ENCODE assay signal across 28 mouse cellular contexts in the genomic region with DNA sequence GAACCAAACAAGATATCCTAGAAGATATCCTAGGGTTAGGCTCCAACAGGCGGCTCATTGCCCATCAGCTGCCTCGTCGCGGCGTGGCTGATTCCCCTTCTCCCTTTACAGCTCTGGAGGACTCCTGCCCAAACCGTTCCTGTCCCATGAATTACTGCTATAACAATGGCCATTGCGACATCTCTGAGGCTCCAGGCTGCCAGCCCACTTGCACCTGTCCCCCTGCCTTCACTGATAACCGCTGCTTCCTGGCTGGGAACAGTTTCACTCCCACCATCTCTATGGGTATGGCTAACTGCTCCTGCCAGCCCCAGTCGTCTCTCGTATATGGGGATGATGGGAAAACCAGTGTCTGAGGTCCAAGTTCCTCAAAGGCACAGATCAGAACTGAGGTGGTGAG. TPM values are rescaled to one million over a fixed set of nuclear protein-coding genes. Genes with fewer than 3 reads are reported as not detected.
"Had no signal": no experiment of that assay in that cellular context is flagged by ENCODE, and none has a peak within 500 bp of the region (broad histone marks: within the 10 kb centered on the region; RNA-seq: fewer than 3 reads in every experiment).

No protein-coding gene starts in this region.

- H3K4me3 ChIP-seq: liver, embryonic 13.5 days; liver, embryonic 15.5 days; lung, embryonic 15.5 days; megakaryocyte, embryonic 14.5 days; midbrain, embryonic 12.5 days; neural tube, embryonic 13.5 days; neural tube, embryonic 15.5 days had no signal

- H3K27ac ChIP-seq: liver, embryonic 13.5 days; liver, embryonic 15.5 days; lung, embryonic 15.5 days; macrophage; midbrain, embryonic 12.5 days; neural tube, embryonic 13.5 days; neural tube, embryonic 15.5 days had no signal

- H3K9me3 ChIP-seq: liver, embryonic 13.5 days; liver, embryonic 15.5 days; lung, embryonic 15.5 days; megakaryocyte, embryonic 14.5 days; midbrain, embryonic 12.5 days; neural tube, embryonic 13.5 days; neural tube, embryonic 15.5 days had no signal

- H3K9ac ChIP-seq: liver, embryonic 13.5 days; liver, embryonic 15.5 days; liver, postnatal 0 days; lung, embryonic 15.5 days; midbrain, embryonic 12.5 days; neural tube, embryonic 13.5 days; neural tube, embryonic 15.5 days had no signal

- H3K36me3 ChIP-seq: liver, embryonic 13.5 days; liver, embryonic 15.5 days; lung, embryonic 15.5 days; midbrain, embryonic 12.5 days; neural tube, embryonic 13.5 days; neural tube, embryonic 15.5 days had no signal

- DNase-seq: liver, embryonic 13.5 days; liver, postnatal 0 days; lung, adult 2 months; lung, postnatal 14 days; lung, postnatal 36 days; midbrain, embryonic 14.5 days; retina, postnatal 1 day; right cerebral cortex, adult 18-20 months; right cerebral cortex, postnatal 25 days; right cerebral cortex, postnatal 4 days; spleen, adult 18-20 months; thymus, adult 18-20 months; thymus, postnatal 14 days; thymus, postnatal 36 days had no signal

- ATAC-seq: liver, postnatal 0 days; lung, postnatal 0 days had no signal

- H3K4me2 ChIP-seq: liver, embryonic 13.5 days; liver, embryonic 15.5 days; lung, embryonic 15.5 days; midbrain, embryonic 12.5 days; neural tube, embryonic 13.5 days; neural tube, embryonic 15.5 days had no signal

- H3K27me3 ChIP-seq: lung, embryonic 15.5 days; neural tube, embryonic 13.5 days; neural tube, embryonic 15.5 days had no signal

- H3K4me1 ChIP-seq: liver, embryonic 13.5 days; liver, embryonic 15.5 days; lung, embryonic 15.5 days; neural tube, embryonic 15.5 days had no signal

RNA-seq across cellular contexts. Expression of gene Muc20, which starts 20.6 kb away (rescaled TPM):
- total RNA-seq: megakaryocyte progenitor cell, adult 5-6 weeks; monocyte, adult 5-6 weeks had no signal
- polyA plus RNA-seq: liver, postnatal 0 days; macrophage; midbrain, embryonic 12.5 days; midbrain, embryonic 14.5 days; midbrain, postnatal 0 days; neural tube, embryonic 11.5 days; neural tube, embryonic 13.5 days; neural tube, embryonic 15.5 days; stomach, embryonic 14.5 days had no signal

RNA-seq across cellular contexts. Expression of gene Smbd1, which starts 33.6 kb away (rescaled TPM):
- total RNA-seq: megakaryocyte progenitor cell, adult 5-6 weeks; midbrain, postnatal 0 days; monocyte, adult 5-6 weeks had no signal
- polyA plus RNA-seq: liver, embryonic 13.5 days; liver, embryonic 15.5 days; liver, postnatal 0 days; lung, embryonic 15.5 days; macrophage; midbrain, embryonic 12.5 days; midbrain, embryonic 14.5 days; midbrain, postnatal 0 days; neural tube, embryonic 11.5 days; neural tube, embryonic 13.5 days; neural tube, embryonic 15.5 days; stomach, embryonic 14.5 days; urinary bladder, adult 2 months had no signal

RNA-seq across cellular contexts. Expression of gene Muc4, which starts 41.0 kb away (rescaled TPM):
- total RNA-seq: megakaryocyte progenitor cell, adult 5-6 weeks; midbrain, postnatal 0 days; monocyte, adult 5-6 weeks had no signal
- polyA plus RNA-seq: macrophage; midbrain, postnatal 0 days; neural tube, embryonic 13.5 days had no signal
